Mouse (Mus musculus): Measurements from ENCODE around the gene Osbpl3. TPM values are rescaled to one million over a fixed set of nuclear protein-coding genes. Genes with fewer than 3 reads are reported as not detected.

The Osbpl3 gene
- total and polyA plus RNA-seq, 3 experiments, result 0.16 TPM; not detected in 2

GRCm38 (mm10) chr6:50333346-50333745 is 122.7 kb downstream of the Osbpl3 start:
- peaks cover 8% of the 10 kb centered on the region for H3K27me3 ChIP-seq (ENCODE audit: insufficient read depth, low read length)
- no peaks in the 10 kb centered on the region for H3K9me3 ChIP-seq (replicated peaks)
- no peak for DNase-seq (ENCODE audit: low spot score)
- TF ChIP-seq POLR2AphosphoS5 (IDR thresholded peaks at IDR 0.05; ENCODE audit: insufficient replicate concordance, low read depth, low read length) (no peak), GATA1 (IDR thresholded peaks at IDR 0.05; ENCODE audit: borderline replicate concordance, low read length) (no peak), TAL1 (conservative IDR thresholded peaks at IDR 0.05; ENCODE audit: low read depth, low read length) (no peak), GATA2 (IDR thresholded peaks at IDR 0.05; ENCODE audit: borderline replicate concordance, low read depth, low read length) (no peak), CTCF (IDR thresholded peaks at IDR 0.05; ENCODE audit: low read depth, low read length) (no peak)
- no peak overlapping the region for H3K4me3 ChIP-seq (ENCODE audit: low read depth, low read length)
- H3K4me1 ChIP-seq (ENCODE audit: insufficient read depth, low read depth, low read length), result no peaks in the 10 kb centered on the region
- no peak for ATAC-seq (ENCODE audit: extremely low read depth, insufficient number of reproducible peaks, low FRiP score, poor library complexity, severe bottlenecking)
- H3K36me3 ChIP-seq (replicated peaks), result no peaks in the 10 kb centered on the region

DNA sequence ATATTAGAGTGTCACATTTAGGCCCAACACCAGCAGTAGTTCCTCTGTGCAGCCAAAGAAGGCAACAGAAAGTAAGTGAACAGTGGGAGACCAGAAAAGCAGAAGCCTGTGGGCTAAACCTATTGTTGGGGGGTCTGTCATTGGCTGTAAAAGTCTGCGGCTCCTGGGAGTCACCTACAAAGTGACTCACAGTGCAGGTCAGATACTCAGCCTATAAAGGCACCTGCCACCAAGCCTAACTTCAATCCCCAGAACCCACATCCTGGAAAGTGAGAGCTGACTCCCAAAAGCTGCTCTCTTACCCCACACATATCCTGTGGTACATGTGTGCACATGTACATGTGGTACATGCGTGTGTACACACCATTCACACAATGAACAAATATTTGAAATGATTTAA is 124.5 kb downstream of the Osbpl3 start:
- H3K36me3 ChIP-seq (replicated peaks), result no peaks in the 10 kb centered on the region

DNA sequence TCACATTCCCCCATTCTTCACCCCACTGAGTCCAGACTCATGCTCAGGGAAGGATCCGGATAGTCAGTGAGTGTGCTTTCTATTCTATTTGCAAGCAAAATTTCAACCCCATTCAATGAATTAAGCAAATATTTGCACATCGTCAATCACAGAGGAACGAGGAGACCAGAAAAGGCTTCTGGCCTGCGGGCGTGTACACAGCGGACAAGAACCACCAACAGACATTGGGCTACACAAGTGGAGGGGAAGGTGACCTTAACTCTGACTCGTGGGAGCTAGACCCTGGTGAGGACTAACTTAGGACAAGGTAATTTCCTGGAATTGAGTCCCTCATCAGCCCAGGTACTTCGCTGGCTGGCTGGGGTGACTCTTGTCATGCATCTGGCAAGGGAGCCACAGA is 126.6 kb downstream of the Osbpl3 start:
- Histone ChIP-seq H3K4me3 (ENCODE audit: low read depth, low read length) (no peak overlapping the region), H3K27me3 (ENCODE audit: insufficient read depth, low read length) (peaks cover 4% of the 10 kb centered on the region), H3K9me3 (replicated peaks) (no peaks in the 10 kb centered on the region), H3K36me3 (replicated peaks) (no peaks in the 10 kb centered on the region), H3K4me1 (ENCODE audit: insufficient read depth, low read depth, low read length) (no peaks in the 10 kb centered on the region)
- TF ChIP-seq GATA1 (IDR thresholded peaks at IDR 0.05; ENCODE audit: borderline replicate concordance, low read length) (no peak), POLR2AphosphoS5 (IDR thresholded peaks at IDR 0.05; ENCODE audit: insufficient replicate concordance, low read depth, low read length) (no peak), GATA2 (IDR thresholded peaks at IDR 0.05; ENCODE audit: borderline replicate concordance, low read depth, low read length) (no peak), CTCF (IDR thresholded peaks at IDR 0.05; ENCODE audit: low read depth, low read length) (no peak), TAL1 (conservative IDR thresholded peaks at IDR 0.05; ENCODE audit: low read depth, low read length) (no peak)
- no peak for DNase-seq (ENCODE audit: low spot score)
- ATAC-seq (ENCODE audit: extremely low read depth, insufficient number of reproducible peaks, low FRiP score, poor library complexity, severe bottlenecking), result no peak

More for the DNA sequence above, 124.5 kb downstream of the Osbpl3 start:
- Histone ChIP-seq H3K27me3 (ENCODE audit: insufficient read depth, low read length) (peaks cover 8% of the 10 kb centered on the region), H3K4me3 (ENCODE audit: low read depth, low read length) (no peak overlapping the region), H3K4me1 (ENCODE audit: insufficient read depth, low read depth, low read length) (no peaks in the 10 kb centered on the region), H3K9me3 (replicated peaks) (no peaks in the 10 kb centered on the region)
- DNase-seq (ENCODE audit: low spot score), result no peak
- TF ChIP-seq POLR2AphosphoS5 (IDR thresholded peaks at IDR 0.05; ENCODE audit: insufficient replicate concordance, low read depth, low read length) (no peak), CTCF (IDR thresholded peaks at IDR 0.05; ENCODE audit: low read depth, low read length) (no peak), TAL1 (conservative IDR thresholded peaks at IDR 0.05; ENCODE audit: low read depth, low read length) (no peak), GATA2 (IDR thresholded peaks at IDR 0.05; ENCODE audit: borderline replicate concordance, low read depth, low read length) (no peak), GATA1 (IDR thresholded peaks at IDR 0.05; ENCODE audit: borderline replicate concordance, low read length) (no peak)
- ATAC-seq (ENCODE audit: extremely low read depth, insufficient number of reproducible peaks, low FRiP score, poor library complexity, severe bottlenecking), result no peak

- no peak overlapping the region for H3K4me3 ChIP-seq (ENCODE audit: low read depth, low read length)
- no peak for ATAC-seq (ENCODE audit: extremely low read depth, insufficient number of reproducible peaks, low FRiP score, poor library complexity, severe bottlenecking)
- no peaks in the 10 kb centered on the region for H3K36me3 ChIP-seq (replicated peaks)
- TF ChIP-seq GATA1 (IDR thresholded peaks at IDR 0.05; ENCODE audit: borderline replicate concordance, low read length) (no peak), GATA2 (IDR thresholded peaks at IDR 0.05; ENCODE audit: borderline replicate concordance, low read depth, low read length) (no peak), CTCF (IDR thresholded peaks at IDR 0.05; ENCODE audit: low read depth, low read length) (no peak)
- no peaks in the 10 kb centered on the region for H3K4me1 ChIP-seq (ENCODE audit: insufficient read depth, low read depth, low read length)
- no peaks in the 10 kb centered on the region for H3K9me3 ChIP-seq (replicated peaks)
- peaks cover 7% of the 10 kb centered on the region for H3K27me3 ChIP-seq (ENCODE audit: insufficient read depth, low read length)
- DNase-seq (ENCODE audit: low spot score), result no peak
These were observed 127.1 kb downstream of the Osbpl3 start for GRCm38 (mm10) chr6:50328901-50329300.

DNA sequence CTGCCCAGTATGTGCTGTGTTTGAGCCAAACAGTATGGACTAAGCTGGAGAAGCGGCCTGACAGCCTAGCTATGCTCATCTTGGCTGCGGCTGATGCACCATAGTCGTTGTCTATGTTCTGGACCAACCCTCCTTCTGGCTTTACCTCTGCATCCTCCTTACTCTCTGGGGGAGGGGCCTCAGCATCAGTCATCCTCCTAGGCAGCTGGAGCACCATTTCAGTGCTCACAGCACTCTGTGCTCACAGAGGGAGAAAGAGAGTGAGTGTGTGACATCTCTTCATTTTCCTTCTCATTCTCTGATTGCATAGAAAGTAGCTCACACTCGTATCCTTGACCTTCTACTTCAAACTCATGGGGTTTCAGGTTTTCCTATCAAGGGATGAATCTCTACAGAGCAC is 129.8 kb downstream of the Osbpl3 start:
- Histone ChIP-seq H3K4me3 (ENCODE audit: low read depth, low read length) (no peak overlapping the region), H3K4me1 (ENCODE audit: insufficient read depth, low read depth, low read length) (no peaks in the 10 kb centered on the region), H3K27me3 (ENCODE audit: insufficient read depth, low read length) (peaks cover 7% of the 10 kb centered on the region), H3K9me3 (replicated peaks) (no peaks in the 10 kb centered on the region), H3K36me3 (replicated peaks) (no peaks in the 10 kb centered on the region)
- no peak for ATAC-seq (ENCODE audit: extremely low read depth, insufficient number of reproducible peaks, low FRiP score, poor library complexity, severe bottlenecking)
- no peak for DNase-seq (ENCODE audit: low spot score)
- no peak for TF ChIP-seq POLR2AphosphoS5 (IDR thresholded peaks at IDR 0.05; ENCODE audit: insufficient replicate concordance, low read depth, low read length)
- no peak for TF ChIP-seq CTCF (IDR thresholded peaks at IDR 0.05; ENCODE audit: low read depth, low read length)
- TF ChIP-seq GATA1 (IDR thresholded peaks at IDR 0.05; ENCODE audit: borderline replicate concordance, low read length), result no peak
- no peak for TF ChIP-seq GATA2 (IDR thresholded peaks at IDR 0.05; ENCODE audit: borderline replicate concordance, low read depth, low read length)
- no peak for TF ChIP-seq TAL1 (conservative IDR thresholded peaks at IDR 0.05; ENCODE audit: low read depth, low read length)

DNA sequence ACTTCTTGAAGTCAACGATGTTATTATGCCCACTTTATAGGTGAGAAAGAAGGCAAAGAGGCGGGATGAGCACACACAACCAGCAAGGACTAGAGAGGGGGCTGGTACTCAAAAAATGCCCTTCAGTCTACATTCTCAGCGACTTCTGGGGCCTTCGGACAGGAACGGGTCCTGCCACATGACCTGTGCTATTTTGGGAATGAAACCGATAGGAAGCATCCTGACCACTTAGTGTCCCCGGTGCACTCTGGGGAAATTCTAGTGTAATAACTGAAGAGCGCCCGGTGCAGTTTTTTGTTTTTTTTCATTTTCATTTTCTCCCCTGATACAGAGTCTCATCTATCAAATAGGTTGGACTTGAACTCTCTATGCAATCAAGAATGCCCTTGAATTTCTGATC is 130.5 kb downstream of the Osbpl3 start:
- no peak for ATAC-seq (ENCODE audit: extremely low read depth, insufficient number of reproducible peaks, low FRiP score, poor library complexity, severe bottlenecking)
- H3K4me1 ChIP-seq (ENCODE audit: insufficient read depth, low read depth, low read length), result no peaks in the 10 kb centered on the region

More for the DNA sequence above, 130.5 kb downstream of the Osbpl3 start:
- TF ChIP-seq TAL1 (conservative IDR thresholded peaks at IDR 0.05; ENCODE audit: low read depth, low read length) (no peak), CTCF (IDR thresholded peaks at IDR 0.05; ENCODE audit: low read depth, low read length) (no peak), POLR2AphosphoS5 (IDR thresholded peaks at IDR 0.05; ENCODE audit: insufficient replicate concordance, low read depth, low read length) (no peak), GATA2 (IDR thresholded peaks at IDR 0.05; ENCODE audit: borderline replicate concordance, low read depth, low read length) (no peak), GATA1 (IDR thresholded peaks at IDR 0.05; ENCODE audit: borderline replicate concordance, low read length) (no peak)
- Histone ChIP-seq H3K27me3 (ENCODE audit: insufficient read depth, low read length) (peaks cover 11% of the 10 kb centered on the region), H3K4me3 (ENCODE audit: low read depth, low read length) (no peak overlapping the region), H3K9me3 (replicated peaks) (no peaks in the 10 kb centered on the region), H3K36me3 (replicated peaks) (no peaks in the 10 kb centered on the region)
- no peak for DNase-seq (ENCODE audit: low spot score)
